Mouse (Mus musculus) right cerebral cortex, postnatal 14 days (tissue): ENCODE data around the gene Tnp1.

Experiments
- DNase-seq: peaks from one replicate; pipeline ENCODE4 v3.0.0; 2022

Tnp1 gene

GRCm38 (mm10) chr1:73015731-73016130, at the start of gene Tnp1:
TSS of gene Tnp1 (minus strand) at chr1:73015909.
- DNase-seq = no peak

DNA sequence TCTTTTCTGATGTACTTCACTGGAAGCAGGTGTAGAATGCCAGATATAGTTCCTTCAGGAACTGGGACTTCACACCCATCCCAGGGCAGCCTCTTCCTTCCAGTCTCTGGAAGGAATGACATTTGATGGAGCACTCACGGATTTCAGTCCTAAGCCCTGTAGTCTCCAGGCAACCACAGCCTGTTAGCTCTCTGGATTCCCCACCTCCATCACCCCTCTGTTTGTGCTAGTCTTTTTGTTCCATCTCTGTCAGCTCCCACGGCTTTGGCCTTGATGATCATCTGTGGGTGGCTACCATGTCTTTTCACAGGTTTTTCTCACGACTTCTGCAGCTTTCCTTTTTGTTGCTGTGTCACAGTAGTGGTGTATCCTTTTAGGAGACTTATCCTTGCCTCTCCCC, 48.6 kb upstream of the Tnp1 start:
- DNase-seq = no peak

DNA sequence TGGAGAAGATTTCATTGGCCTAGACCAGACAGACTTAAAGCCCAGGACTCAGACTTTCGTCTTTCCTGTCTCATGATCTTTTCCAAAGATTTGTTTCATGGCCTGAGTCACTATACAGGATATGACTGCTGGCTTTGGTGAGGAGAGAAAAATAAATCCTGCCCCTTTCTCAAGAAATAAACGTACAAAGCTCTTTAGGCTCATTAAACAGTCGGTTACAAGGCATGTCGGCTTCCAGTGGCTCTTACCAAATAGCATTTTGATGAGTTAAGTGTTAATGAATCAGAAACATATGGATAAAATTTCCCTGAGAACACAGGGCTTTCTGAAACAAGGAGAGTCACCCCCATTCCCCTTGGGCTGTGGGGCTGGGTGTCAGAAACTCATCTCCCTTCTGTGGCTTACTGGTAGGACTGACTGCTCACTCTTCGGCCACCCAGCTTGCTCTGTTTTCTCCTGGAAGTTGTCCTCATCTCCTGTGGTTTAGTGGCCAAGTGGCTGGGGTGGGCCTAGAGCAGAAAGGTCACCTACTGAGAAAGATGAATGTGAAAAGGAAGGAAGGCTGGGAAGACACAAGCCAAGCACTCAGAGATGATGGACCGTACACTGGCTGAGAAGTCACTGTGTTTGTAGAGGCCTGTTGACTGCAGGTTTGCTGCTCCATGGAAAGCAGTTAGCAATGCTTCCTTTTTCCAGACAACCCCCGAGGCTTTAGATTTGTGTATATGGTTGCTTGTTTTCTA, 46.0 kb upstream of the Tnp1 start:
- no peak for DNase-seq

DNA sequence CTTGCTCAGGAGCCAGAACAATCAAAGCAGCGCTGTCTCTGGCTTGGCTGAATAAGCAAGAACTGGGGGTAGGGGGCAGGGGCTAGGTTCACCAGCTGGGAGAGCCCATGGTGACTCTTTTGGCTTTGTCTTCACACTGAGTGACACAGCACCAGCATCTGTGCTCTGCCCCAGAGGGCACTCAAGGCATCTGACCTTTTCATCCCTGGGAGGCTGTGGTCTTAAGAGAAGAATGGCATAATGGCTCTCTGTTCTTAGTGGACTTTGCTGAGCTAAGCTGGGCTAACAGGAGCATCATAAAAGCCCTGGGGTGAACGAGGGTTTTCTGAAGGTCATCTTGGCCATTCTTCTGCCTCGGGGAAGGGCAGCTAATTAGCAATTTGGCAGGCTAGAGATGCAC, 44.6 kb upstream of the Tnp1 start:
- no peak for DNase-seq

DNA sequence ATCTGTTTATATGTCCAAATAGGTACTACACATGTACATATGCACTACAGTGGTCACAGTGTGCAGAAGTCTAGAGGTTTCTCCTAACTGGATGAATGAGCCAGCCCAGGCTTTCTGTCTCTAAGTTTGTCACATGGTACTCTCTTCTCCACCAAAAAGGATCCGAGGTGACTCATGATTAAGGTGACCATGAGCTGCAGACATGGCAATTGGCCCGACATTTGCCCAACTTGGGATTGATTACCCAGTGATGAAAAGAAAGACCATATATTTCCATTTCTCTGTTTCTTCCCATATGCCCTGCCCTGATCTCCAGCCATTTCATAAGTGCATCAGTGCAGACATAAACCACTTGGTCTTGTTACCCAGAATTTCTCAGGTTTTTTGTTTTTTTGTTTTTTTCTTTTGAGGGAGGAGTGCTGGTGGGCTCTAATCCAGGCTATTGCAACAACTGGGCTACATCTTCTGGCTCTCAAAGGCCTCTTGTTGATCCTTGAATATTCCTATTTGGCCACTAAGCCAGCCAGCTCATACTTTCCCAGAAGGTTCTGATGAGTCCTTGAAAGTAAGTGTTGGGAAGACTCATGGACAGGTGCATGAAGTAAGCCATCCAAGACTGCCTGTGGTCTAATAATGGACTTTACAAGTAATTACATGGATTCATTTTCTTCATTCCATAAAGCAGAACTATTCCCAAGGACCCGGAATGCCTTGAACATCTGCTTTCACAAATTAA, 40.7 kb upstream of the Tnp1 start:
- DNase-seq = no peak

GRCm38 (mm10) chr1:73055820-73056219, 40.1 kb upstream of the Tnp1 start:
- no peak for DNase-seq

DNA sequence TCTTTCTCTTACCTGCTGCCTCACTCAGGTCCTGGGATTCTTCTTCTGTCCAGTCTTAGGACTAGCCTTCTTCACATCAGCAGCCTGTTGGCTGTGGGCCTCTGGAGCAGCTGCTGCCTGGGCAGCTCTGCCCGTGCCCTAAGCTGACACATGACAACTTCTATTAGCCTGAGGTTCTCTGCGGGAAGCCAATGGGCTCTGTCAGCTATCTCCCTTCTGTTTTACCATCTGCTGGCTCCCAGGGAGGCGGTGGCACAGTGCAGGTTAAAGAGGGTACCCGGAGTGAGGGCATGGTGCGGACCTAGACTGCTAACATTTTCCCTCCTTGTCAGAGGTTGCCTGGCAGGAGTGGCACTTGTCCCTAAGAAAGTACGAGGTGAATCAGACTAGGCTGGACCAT, 39.5 kb upstream of the Tnp1 start:
- no peak for DNase-seq

DNA sequence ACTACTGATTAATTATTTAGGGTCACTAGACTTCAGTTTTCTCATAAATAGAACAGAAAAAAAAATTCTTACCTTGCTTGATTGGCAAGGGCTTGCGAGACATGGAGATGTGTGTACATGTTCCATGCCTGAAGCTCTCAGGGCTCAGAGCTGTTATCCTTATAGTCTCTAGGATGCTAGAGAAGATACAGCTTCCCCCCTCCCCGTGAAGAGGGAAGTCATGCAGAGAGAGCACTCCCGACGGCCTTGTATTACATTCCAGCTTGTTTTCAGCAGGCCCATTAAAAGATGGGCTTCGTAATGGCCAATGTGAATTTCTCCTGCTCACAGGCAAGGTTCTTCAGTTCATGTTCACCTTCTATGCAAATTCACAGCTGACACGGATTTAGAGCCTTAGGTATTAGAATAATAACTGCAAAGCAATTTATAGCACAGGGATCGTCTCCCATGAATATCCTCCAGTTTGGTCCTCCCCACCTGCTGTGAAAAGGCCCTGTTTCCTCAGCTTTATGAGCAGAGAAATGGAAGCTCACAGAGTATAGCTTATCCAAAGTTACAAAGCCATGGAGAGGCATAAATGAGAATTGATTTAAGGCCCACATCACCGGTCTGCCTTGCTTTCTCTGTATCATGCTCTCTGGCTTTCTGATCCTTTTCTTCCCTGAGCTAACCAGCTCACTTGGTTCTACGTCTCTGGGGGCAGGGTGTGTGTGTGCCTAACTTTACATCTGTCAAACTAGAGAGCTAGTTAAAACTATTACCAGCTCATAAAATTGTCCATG, 38.0 kb upstream of the Tnp1 start:
- DNase-seq = no peak

DNA sequence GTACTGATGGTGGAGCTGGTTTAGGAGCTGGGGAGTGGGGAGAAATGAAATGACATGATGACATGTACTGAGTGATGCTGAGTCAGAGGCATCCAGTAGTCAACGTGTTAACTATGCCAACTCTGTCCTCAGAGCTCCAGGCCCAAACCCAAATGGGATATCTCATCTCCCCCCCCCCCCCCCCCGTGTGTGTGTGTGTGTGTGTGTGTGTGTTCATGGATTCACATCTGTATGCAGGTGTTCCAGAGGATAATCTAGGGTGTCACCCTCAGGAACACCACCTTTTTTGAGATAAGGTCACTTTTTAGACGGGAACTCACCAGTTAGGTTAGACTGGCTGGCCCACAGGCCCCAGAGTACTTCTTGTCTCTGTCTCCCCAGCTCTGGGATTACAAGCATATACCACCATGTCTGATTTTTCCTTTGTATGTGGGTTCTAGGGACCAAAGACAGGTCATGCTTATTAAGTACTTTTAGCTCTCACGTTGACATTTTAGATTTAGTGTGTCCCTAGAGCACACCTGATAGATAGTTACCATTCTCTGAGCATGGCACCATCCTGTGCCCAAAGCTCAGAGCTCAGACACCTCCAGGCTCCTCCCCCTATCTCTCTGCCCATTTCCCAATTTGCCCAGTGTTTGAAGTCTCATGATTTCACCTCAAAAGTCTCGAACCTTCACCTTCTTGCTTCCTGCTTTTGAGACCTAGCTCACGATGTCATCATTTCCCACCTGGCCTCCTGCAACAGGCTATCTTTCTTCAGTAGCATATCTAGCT, 31.4 kb upstream of the Tnp1 start:
- DNase-seq = no peak

DNA sequence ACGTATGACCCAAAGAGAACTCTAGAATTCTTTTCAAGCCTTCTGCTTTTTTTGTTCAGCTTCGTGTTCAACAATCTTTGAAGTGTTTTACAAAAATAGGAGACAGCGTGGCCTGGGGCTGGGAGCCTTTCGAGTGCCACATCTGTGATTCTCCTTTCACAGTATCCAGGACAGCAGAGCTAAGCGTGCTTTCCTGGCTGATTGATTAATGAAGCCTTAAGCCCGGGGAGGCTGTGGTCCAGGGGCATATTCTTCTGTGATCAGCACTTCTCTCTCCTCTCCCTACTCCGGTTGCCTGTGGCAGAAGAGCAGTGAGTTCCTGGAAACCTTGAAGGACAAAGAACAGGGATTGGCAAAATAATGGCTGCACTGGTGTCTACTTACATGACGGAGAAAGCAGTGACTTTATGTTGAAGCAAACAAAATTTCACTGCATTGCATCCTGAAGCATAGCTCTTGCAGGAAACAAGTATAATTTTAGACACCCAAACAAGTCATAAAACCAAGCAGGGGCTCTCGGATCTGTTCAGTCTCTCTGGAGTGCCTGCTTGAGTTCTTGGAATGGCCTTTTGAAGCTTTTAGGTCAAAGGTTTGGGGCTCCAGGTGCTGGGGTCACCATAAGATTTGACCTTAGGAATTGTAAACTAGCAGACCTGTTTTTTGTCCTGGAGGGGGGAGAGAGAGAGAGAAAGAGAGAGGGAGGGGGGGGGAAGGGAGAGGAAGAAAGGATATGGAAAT, 30.4 kb upstream of the Tnp1 start:
- no peak for DNase-seq

DNA sequence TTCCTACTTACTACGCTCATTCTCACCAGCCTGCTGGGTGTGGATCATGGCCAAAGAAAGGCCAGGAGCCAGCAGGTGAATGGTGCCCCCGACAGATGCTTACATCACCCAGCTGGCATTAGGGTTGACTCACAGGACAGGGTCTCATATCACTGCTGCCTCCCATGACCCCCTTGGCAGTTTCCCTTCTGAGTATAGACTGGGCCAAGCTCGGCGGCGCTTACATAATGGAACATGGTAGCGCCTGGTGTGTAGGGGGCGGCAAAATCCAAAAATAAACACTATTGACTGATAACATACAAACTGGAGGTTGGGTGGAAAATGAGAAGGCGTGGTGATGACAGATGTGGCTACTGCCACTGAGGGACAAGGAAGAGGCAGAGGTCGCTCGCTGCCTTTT, 28.0 kb upstream of the Tnp1 start:
- no peak for DNase-seq

- DNase-seq = no peak
Observed at GRCm38 (mm10) chr1:73040691-73041425, 25.1 kb upstream of the Tnp1 start.

DNA sequence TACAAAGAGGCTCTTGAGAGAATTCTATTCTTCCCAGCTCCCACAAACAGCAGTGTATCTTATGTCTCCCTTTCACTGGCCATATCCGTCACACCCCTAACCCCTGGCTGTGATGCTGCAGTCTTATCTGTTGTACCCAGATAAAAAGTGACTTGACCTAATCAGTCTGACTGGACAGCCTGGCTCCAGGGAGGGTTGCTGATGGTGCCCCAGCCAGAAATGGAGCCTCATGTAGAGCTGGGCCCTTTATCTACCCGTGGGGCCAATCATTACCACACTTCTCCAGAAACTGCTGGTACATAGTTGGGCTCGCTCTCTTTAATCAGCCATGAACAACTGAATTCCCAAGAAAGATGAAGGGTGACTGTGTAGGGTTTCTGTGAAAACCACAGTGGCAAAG, 22.8 kb upstream of the Tnp1 start:
- DNase-seq = no peak

DNA sequence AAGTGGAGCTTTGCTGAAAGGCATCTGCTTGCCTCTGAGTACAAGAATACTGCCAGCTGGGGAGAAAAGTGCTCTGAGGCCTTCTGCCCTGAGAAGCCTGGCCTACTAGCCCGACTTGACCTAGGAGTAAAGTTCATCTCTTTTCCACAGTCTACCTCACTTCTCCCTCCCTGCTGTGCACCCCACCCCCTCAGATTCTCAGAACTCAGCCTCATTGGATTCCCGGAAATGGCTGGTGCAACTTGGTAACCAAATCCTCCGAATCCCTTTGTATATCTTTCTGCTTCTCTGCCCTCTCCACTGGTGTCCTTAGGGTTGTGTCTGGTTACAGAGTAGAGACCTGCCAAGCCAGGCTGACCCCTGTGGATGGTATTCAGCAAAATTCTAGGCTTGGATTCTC, 20.8 kb upstream of the Tnp1 start:
- DNase-seq = no peak

- DNase-seq = no peak
Observed at GRCm38 (mm10) chr1:73035726-73036125, 20.0 kb upstream of the Tnp1 start.

DNA sequence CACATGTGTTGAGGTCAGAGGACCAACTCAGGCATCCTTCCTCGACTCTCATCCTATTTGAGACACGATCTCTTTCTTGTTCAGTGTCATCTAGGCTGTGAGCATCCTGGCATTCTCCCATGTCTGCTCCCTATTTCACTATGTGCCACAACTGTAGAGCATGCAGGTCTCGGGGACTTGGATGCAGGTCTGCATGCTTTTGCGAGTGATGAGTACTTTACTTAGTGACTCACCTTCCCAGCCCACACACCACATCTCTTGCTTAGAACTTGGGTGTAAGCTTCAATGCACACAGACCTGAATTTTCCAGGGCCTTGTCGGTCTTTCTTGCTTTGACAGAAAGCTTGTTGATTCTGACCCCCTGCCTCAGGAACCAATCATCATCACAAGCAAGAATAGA, 16.8 kb upstream of the Tnp1 start:
- no peak for DNase-seq

DNA sequence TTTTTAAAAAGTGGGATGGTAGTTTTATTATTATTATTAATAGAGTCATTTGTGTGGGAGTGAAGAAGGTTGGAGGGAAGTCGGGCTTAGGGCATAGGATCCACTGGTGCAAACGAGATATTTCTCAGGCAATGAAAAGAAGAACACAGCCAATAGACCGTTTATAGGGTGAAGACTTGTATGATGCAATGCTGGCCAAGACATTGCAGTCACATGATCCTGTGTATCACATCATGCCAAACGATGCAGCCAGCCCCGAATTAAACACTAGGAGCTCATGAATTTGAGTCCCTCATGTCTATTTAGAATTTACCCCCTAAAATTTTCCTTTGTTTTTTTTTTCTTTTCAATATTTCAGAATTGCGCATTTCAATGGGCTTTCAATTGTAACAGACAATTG, 13.0 kb upstream of the Tnp1 start:
- DNase-seq = no peak

DNA sequence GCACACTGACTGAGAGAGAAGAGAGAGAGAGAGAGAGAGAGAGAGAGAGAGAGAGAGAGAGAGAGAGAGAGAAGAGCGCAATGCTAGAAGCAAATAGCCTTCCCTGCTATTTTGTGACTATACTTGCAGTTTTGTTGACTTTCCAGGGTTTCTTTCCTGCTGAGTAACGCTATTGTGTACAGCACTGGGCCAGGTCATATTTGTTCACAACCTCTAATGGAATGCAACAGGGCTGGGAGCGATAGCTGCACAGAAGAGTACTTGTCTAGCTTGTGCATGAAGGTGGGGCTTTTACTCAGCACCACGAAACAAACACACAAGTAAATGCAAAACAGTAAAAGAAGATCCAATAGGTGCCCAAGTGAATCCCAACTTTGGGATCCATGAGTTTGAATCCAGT, 11.7 kb upstream of the Tnp1 start:
- DNase-seq = no peak

DNA sequence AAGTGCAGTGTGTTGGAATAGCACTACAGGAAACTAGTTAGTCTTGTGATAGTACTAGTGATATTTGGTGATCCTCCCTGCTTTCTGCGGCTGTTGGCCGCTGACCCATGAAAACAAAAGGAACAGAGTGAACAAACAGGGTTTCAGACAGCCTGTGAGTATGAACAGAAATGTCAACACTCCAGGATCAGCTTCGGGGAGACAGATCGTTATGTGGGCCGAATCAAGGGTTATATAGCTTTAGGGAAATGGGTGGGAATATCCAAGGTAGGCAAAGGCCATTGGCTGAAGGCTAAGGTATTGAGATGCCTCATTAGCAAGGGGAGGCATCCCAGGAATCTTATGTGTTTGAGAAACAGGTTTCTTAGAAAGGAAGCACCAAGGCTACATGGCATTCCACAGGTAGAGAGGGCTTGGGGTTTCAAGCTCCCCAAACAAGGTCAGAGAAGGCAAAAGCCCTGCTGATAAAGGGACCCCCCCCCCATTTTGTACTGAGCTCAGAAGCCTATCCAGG, 11.1 kb upstream of the Tnp1 start:
- DNase-seq = no peak

DNA sequence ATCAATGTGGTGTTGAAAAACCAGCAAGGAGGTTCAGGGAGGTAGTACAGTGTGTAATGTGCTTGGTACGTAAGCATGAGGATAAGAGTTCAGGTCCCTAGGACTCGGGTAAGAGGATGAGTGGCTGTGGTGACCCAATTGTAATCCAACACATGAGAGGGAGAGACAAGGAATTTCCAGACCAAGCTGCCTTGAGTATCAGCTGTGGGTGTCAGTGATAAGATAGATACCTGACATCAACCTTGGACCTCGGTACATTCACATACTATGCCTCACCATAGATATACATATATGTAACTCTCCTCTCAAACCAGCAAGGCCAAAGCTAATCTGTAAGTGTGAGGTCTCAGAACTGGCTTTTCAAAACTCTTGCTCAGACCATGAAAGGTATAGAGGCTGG, 10.4 kb upstream of the Tnp1 start:
- DNase-seq = no peak

DNA sequence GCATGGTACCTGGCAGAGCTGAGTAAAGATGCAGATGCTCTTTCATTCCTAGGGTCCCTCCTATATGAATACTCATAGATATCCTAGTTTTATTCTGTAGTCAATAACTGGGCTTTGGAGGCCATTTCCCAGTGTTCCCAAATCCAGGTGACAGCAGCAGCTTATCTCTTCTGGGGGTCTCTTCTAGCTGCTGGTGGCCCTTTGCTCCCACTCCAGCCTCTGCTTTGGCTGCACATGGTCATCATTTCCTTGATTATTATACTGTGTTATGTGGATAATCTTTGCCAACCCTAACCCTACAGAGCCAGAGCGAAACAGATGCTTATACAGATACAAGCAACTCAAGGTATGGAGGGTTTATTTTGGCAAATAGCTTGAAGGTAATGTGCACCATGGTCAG, 8.9 kb downstream of the Tnp1 start:
- no peak for DNase-seq
